Mouse (Mus musculus) kidney, adult 18-20 months (tissue): ENCODE measurements at regions not wholly inside any gene's neighbourhood (a gene's known extent, or its start where the extent isn't known, plus 50 kb on each side); places are given as distances from the start of the nearest gene placed in this dataset.

Experiments used
- DNase-seq: peaks from one replicate; pipeline ENCODE4 v3.0.0; 2021

DNA sequence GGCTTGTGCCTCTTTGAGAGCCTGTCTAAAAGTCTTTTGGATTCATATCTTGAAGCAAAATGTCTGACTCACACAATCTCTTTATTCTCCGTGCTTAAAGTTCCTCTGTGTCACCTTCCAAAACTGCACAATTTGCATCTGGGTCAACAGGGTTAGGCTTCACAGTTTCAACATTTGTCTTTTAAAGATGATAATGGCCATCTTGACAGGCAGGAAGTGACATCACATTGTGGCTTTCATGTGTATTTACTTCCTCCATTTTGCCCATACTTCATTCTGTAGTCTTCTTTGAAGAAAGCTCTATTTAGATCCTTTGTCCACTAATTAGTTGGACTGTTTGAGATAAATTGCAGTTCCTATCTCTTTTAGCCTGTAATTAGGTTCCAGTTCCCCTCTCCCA, 135.1 kb downstream of the Ndufa10 start:
- DNase-seq = no peak

DNA sequence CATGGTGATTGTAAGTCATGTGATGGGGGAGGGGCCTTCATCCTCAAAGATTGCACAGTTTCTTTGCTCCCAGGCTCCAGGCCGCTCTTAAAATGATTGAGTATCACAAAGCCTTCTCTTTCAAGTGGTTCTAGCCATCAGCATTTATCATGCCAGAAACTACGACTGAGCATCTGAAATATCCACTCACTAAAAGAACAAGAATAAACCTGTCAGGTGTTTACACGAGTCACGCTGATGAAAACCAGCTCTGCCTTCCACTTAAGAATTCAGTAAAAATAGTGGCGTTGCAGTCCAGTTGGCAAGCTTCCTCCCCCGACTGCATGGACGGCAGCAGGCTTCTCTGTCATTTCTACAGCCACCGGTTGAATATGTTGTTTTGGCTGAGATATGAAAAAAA, 136.2 kb downstream of the Ndufa10 start:
- DNase-seq = no peak

DNA sequence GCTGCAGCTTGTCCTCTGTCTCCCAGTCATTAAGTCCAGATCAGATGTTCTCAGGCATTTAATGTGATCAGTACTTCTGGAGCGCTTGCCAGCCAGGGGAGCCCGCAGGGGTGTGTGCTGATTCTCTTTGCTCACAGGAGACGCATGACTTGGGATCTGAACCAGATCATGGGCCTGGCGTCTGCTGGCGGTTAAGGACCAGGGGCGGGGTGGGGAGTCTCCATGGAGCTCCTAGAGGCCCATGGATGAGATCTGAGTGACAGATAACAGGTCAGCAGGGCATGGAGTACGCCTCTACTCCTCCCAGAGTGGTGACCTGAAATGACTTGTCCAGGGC, 136.7 kb upstream of the Hdac4 start:
- DNase-seq = no peak

- no peak for DNase-seq
Measured at GRCm38 (mm10) chr1:92331559-92332247, 136.2 kb upstream of the Hdac4 start.

DNA sequence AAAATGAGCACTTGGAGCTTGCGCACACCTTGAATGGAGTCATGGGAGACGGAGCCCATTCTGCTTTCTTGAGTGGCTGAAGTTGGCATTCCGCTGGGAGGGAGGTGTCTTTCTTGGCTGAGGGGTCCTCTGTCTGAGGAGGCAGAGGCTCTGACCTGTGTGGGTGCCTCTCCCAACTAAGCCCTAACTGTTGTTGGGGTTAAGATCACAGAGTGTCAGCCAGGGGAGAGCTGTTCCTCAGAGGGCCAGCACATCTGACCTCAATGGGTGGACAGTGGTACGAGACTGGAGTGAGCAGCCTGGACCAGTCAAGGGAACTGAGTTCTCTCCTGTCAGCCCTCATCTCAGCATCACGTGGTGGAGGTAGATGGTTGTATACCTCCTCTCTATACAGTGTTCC, 134.7 kb upstream of the Hdac4 start:
- DNase-seq = no peak

DNA sequence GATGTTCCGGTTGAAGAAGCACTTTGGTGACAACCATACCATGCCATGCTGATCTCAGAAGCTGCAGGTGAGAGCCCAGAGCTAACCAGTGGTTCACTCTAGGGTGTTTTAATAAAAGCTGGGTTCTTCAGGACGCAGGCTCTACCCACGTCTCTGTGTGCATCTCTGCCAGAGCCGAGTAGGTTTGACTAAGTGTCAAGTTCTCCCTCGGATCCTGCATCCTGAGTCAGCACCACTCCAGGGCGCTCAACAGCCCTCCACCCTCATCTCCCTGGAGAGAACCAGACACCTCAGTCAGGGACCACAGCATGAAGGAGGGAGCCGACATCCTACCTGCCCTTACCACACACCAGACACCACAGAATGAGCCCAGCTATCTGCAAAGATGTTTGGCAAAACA, 134.0 kb upstream of the Hdac4 start:
- DNase-seq = no peak

GRCm38 (mm10) chr1:92327141-92327540, 131.6 kb upstream of the Hdac4 start:
- no peak for DNase-seq

- no peak for DNase-seq
Measured at GRCm38 (mm10) chr1:92325281-92325680, 129.8 kb upstream of the Hdac4 start.

DNA sequence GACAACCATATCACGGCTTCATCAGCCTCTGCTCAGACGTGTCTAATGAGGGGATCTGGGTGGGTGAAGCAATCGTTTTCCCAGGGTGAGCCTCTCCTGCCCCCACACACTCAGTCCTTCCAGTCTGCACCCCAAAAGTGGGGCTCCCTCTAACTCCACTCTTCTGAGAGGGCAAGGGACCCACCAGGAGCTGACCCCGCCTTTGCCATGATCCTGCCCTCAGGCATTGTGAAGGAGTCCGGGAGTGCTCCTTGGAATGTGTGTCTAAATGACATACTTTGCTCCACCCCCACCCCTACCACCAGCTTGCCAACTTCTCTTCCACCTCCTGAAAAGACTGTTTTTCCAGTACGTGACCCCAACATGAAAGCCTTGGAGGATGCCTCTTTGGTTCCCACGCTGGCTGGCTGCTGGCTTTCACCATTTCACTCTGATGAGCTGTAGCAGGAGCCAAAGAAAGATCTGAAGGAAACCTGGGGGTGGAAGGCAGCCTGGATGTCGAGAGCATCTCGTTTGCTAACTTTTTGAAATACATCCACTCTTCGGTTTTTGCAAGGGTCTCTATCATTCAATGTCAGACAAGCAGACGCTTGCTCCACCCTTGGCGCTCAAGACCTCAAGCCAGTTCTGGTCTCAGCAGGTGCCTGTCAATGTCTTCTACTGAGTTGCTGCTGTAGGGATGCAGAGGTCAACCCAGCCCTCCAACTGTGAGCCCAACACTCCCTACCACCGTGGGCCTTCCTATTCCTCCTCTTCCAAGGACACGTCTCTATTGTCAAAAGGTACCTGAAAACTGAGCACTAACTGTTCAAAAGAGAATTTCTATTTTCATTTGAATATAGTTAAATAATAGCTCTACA, 128.8 kb upstream of the Hdac4 start:
- no peak for DNase-seq

DNA sequence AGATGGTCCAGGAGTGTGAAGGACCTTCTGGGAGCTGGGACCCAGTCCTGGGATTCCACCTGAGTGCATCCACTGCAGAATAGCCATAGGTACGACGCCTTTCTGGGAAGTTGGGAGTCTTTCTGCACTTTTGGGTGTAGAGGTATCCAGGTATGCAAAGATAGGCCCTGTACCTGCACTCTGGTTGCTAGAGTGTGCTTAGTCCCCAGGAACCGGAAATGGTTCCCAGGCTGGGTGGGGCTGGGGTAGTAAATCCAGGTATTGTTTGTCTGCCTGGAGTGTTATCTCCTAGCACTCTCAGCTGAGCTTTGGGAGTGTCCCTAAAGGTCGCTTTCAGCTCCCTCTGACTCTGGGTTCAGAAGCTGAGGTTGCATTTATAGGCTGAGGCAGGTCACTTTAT, 121.6 kb upstream of the Hdac4 start:
- DNase-seq = no peak

GRCm38 (mm10) chr1:92316191-92316723, 120.8 kb upstream of the Hdac4 start:
- DNase-seq = no peak

GRCm38 (mm10) chr1:92313001-92313597, 117.6 kb upstream of the Hdac4 start:
- no peak for DNase-seq

- DNase-seq = no peak
Measured at GRCm38 (mm10) chr1:92309883-92310282, 114.4 kb upstream of the Hdac4 start.

GRCm38 (mm10) chr1:92309381-92309780, 113.9 kb upstream of the Hdac4 start:
- DNase-seq = no peak

- no peak for DNase-seq
Measured at GRCm38 (mm10) chr1:92308537-92308936, 113.0 kb upstream of the Hdac4 start.

DNA sequence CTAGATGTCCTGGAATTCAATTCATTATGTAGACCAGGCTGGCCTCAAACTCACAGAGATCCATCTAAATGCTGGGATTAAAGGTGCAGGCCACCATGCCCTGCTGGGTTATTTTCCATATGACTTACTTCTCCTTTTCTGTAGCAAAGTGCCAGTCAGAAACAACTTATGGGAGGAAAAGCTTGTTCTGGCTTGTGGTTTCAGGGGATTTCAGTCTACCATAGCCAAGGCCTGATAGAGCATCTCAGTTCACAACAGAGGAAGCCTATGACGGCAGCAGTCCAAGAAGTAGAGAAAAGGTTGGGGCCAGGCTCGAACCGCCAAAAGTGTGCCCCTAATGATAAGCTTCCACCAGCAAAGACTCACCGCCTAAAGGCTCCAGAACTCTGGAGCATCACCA, 110.5 kb upstream of the Hdac4 start:
- no peak for DNase-seq

- no peak for DNase-seq
Measured at GRCm38 (mm10) chr1:92299041-92299440, 103.5 kb upstream of the Hdac4 start.

DNA sequence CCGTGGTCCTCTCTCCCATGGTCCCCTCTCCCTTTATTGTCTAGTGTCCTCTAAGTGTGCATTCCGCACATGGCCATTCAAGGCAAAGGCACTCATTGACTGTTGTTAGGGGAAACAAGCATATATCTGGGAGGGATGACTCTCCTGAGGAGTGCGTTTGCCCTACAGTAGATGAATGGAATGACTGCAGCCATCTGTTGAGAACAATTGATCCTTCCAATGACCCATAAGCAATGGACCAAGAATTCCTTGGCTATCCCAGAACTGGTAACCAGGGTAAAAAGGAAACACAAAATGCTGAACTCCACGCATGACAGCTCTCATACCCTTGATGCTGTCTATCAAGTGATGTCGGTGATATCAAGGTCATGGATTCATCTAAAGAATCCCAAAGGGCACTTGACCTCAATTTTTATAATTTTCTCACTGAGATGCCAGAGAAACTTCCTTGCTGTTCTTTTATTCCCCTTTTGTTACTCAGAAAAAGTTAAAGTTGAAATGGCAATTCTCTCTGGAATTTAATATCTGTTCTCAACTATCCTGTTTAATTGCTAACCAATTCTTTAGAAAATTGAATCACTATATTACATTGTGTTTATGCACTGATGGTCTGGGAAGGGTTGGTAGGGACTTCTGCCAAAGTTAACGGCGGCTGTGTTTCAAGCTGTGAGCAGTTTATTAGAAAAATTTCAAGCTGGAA, 97.3 kb upstream of the Hdac4 start:
- no peak for DNase-seq

- DNase-seq = no peak
Measured at GRCm38 (mm10) chr1:92286966-92287342, 91.5 kb upstream of the Hdac4 start.

DNA sequence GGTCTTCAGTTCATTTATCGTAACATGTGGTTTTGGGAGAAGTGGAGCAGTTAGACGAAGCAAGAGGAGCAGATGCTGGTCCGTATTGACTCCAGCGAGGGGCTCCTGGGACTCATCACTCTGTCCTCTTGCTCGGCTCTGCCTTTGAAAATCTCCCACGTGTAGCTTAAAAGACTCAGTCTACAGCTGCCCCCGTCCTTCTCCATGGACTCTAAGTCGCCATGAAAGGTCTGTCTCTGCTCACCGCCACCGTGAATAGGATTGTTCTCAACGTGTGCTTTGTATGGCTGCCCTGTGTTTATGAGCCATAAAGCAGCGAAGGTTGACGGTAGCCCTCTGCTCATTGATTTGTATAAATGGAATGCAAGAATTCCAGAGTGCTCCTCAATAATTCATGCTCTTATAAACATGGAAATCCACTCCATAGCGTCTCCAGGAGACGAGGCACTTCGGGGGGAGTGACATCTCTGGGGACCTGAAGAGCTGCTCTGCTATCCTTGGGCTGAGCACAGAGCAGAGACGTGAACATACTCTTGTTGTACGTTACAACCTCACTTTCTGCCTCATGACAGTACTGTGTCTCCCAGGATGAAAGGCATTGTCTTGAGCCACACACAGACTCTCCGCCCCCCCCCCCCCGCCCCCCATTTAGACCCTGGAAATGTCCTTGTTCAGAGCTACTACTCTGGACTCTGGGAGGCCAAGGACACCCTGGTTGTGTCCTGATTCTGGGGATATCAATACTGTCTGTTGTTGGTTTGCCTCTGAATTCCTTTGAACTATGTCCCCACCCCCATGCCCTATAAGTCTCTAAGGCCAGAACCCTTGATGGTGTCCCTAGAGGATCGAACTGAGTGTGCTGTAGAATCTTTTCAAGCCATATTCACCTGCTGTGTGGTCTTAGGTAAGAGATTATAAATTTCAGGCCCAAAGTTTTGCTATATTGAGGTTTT, 90.8 kb upstream of the Hdac4 start:
- DNase-seq = no peak

- no peak for DNase-seq
Measured at GRCm38 (mm10) chr1:92284155-92284554, 88.7 kb upstream of the Hdac4 start.

GRCm38 (mm10) chr1:92277199-92277747, 81.8 kb upstream of the Hdac4 start:
- DNase-seq = no peak
